Mouse (Mus musculus) stomach, postnatal 0 days (tissue): ENCODE measurements at regions not wholly inside any gene's neighbourhood (a gene's known extent, or its start where the extent isn't known, plus 50 kb on each side); places are given as distances from the start of the nearest gene placed in this dataset.

Source experiments
- ATAC-seq: fragments of 200-750 bp; cut with Nextera tagmentation; 2 replicates; pipeline ENCODE4 v1.8.0; 2017; ENCODE audit not compliant: low FRiP score, low TSS enrichment
- DNase-seq: peaks from one replicate; pipeline ENCODE4 v3.0.0-alpha.2; 2016; ENCODE audit warnings: low spot score
- H3K27ac ChIP-seq: fragments of 300-500 bp; sonication (generic); replicated peaks from 2 replicates; pipeline ENCODE4 v1.5.1; 2014; ENCODE audit warnings: mild to moderate bottlenecking, control low read depth
- H3K27me3 ChIP-seq: fragments of 300-500 bp; sonication (generic); 2 replicates; pipeline ENCODE4 v1.6.1; 2014; ENCODE audit warnings: low read length; ENCODE audit not compliant: control insufficient read depth, insufficient read depth
- H3K36me3 ChIP-seq: fragments of 300-500 bp; sonication (generic); 2 replicates; pipeline ENCODE4 v1.6.1; 2014; ENCODE audit warnings: low read length, mixed read lengths; ENCODE audit not compliant: control insufficient read depth, insufficient read depth
- H3K4me1 ChIP-seq: fragments of 300-500 bp; sonication (generic); replicated peaks from 2 replicates; pipeline ENCODE4 v1.6.1; 2014; ENCODE audit warnings: antibody characterized with exemption; ENCODE audit not compliant: control insufficient read depth, insufficient read depth
- H3K4me2 ChIP-seq: fragments of 300-500 bp; sonication (generic); replicated peaks from 2 replicates; pipeline ENCODE4 v1.6.1; 2014; ENCODE audit warnings: low read depth, mild to moderate bottlenecking, control low read depth, moderate library complexity
- H3K4me3 ChIP-seq: fragments of 300-500 bp; sonication (generic); 2 replicates; pipeline ENCODE4 v1.5.1; 2014; ENCODE audit warnings: low read depth, low read length, control low read depth
- H3K9ac ChIP-seq: fragments of 300-500 bp; sonication (generic); 2 replicates; pipeline ENCODE4 v1.6.1; 2014; ENCODE audit warnings: mild to moderate bottlenecking, low read length, control low read depth, mixed read lengths
- H3K9me3 ChIP-seq: fragments of 300-500 bp; sonication (generic); 2 replicates; pipeline ENCODE4 v1.6.1; 2016; ENCODE audit warnings: low read length; ENCODE audit not compliant: control insufficient read depth
- CTCF ChIP-seq: IDR thresholded peaks from 2 replicates; pipeline ENCODE4 v1.5.1; 2016; ENCODE audit warnings: antibody characterized with exemption, low read depth, mild to moderate bottlenecking, moderate library complexity
- EP300 ChIP-seq: optimal IDR thresholded peaks from 2 replicates; pipeline ENCODE3; 2016; ENCODE audit warnings: antibody characterized with exemption
- WGBS: fragments of 180-500 bp; shearing (Covaris S2); extraction: QIAGEN DNeasy Blood & Tissue Kit; methylation state at CpG from one replicate; pipeline ENCODE4 v1.1.7; 2014; 5-methylcytosine and 5-hydroxymethylcytosine counted together

GRCm38 (mm10) chr13:107808961-107809360, 235.3 kb upstream of the Smim15 start:
- H3K9ac ChIP-seq, result no peak overlapping the region
- peaks cover 11% of the 10 kb centered on the region for H3K4me1 ChIP-seq
- WGBS, result 82% methylated on average over 2 of the region's 2 CpGs
- H3K27me3 ChIP-seq, result no peaks in the 10 kb centered on the region
- ATAC-seq (no peak), DNase-seq (no peak)
- H3K4me2 ChIP-seq, result no peak overlapping the region
- no peak overlapping the region for H3K27ac ChIP-seq
- no peaks in the 10 kb centered on the region for H3K36me3 ChIP-seq
- TF ChIP-seq EP300 (no peak), CTCF (no peak)
- H3K4me3 ChIP-seq, result no peak overlapping the region
- H3K9me3 ChIP-seq, result no peaks in the 10 kb centered on the region

- Histone ChIP-seq H3K27me3 (no peaks in the 10 kb centered on the region), H3K36me3 (no peaks in the 10 kb centered on the region), H3K9ac (no peak overlapping the region), H3K4me3 (no peak overlapping the region), H3K27ac (no peak overlapping the region), H3K4me1 (peaks cover 3% of the 10 kb centered on the region), H3K4me2 (no peak overlapping the region), H3K9me3 (no peaks in the 10 kb centered on the region)
- TF ChIP-seq CTCF (peak; percentile 60), EP300 (no peak)
- WGBS, result 92% methylated on average over 1 of the region's 1 CpGs
- DNase-seq (no peak), ATAC-seq (no peak)
Observed at GRCm38 (mm10) chr13:107804418-107804817, 239.8 kb upstream of the Smim15 start.

- DNase-seq (no peak), ATAC-seq (no peak)
- WGBS, result 25% methylated on average over 13 of the region's 13 CpGs
- no peaks in the 10 kb centered on the region for H3K36me3 ChIP-seq
- no peak overlapping the region for H3K4me2 ChIP-seq
- H3K4me1 ChIP-seq, result peaks cover 8% of the 10 kb centered on the region
- no peak overlapping the region for H3K4me3 ChIP-seq
- 0 out of 2 replicates have a peak overlapping the region, but pooled peaks have one; percentile 24 for H3K27ac ChIP-seq
- TF ChIP-seq EP300, result no peak
- TF ChIP-seq CTCF, result no peak
- H3K9me3 ChIP-seq, result no peaks in the 10 kb centered on the region
- no peak overlapping the region for H3K9ac ChIP-seq
- H3K27me3 ChIP-seq, result no peaks in the 10 kb centered on the region
Observed at GRCm38 (mm10) chr13:107799199-107799945, 244.9 kb upstream of the Smim15 start.

GRCm38 (mm10) chr13:107798144-107798543, 246.1 kb upstream of the Smim15 start:
- ATAC-seq (no peak), DNase-seq (no peak)
- Histone ChIP-seq H3K9ac (no peak overlapping the region), H3K4me1 (peaks cover 8% of the 10 kb centered on the region), H3K9me3 (no peaks in the 10 kb centered on the region), H3K27me3 (no peaks in the 10 kb centered on the region), H3K36me3 (no peaks in the 10 kb centered on the region), H3K27ac (no peak overlapping the region), H3K4me3 (no peak overlapping the region), H3K4me2 (no peak overlapping the region)
- 47% methylated on average over 7 of the region's 7 CpGs for WGBS
- TF ChIP-seq EP300 (no peak), CTCF (no peak)

- Histone ChIP-seq H3K27me3 (no peaks in the 10 kb centered on the region), H3K4me3 (no peak overlapping the region), H3K9ac (no peak overlapping the region), H3K4me2 (no peak overlapping the region), H3K4me1 (peaks cover 8% of the 10 kb centered on the region), H3K27ac (no peak overlapping the region), H3K9me3 (no peaks in the 10 kb centered on the region), H3K36me3 (no peaks in the 10 kb centered on the region)
- TF ChIP-seq CTCF (no peak), EP300 (no peak)
- ATAC-seq, result no peak
- DNase-seq, result no peak
- WGBS, result 74% methylated on average over 3 of the region's 3 CpGs
Observed at GRCm38 (mm10) chr13:107795516-107795915, 248.7 kb upstream of the Smim15 start.

GRCm38 (mm10) chr13:107791770-107792169, 252.5 kb upstream of the Smim15 start:
- no peaks in the 10 kb centered on the region for H3K9me3 ChIP-seq
- no peak for DNase-seq
- ATAC-seq, result no peak
- H3K36me3 ChIP-seq, result no peaks in the 10 kb centered on the region
- no peaks in the 10 kb centered on the region for H3K27me3 ChIP-seq
- H3K4me1 ChIP-seq, result no peaks in the 10 kb centered on the region
- no peak overlapping the region for H3K27ac ChIP-seq
- no peak overlapping the region for H3K4me2 ChIP-seq
- H3K9ac ChIP-seq, result no peak overlapping the region
- WGBS, result 86% methylated on average over 9 of the region's 9 CpGs
- TF ChIP-seq CTCF, result no peak
- TF ChIP-seq EP300, result no peak
- H3K4me3 ChIP-seq, result no peak overlapping the region
